Mouse (Mus musculus) liver, postnatal 0 days (tissue): ENCODE data around the gene Tpgs1.

Experiments used
- CTCF ChIP-seq: sonication (generic); IDR thresholded peaks from 2 replicates; pipeline ENCODE4 v1.5.1; 2016; ENCODE audit warnings: antibody characterized with exemption, low read depth
- EP300 ChIP-seq: IDR thresholded peaks from 2 replicates; pipeline ENCODE4 v1.6.1; 2016; ENCODE audit warnings: antibody characterized with exemption, low read depth, mild to moderate bottlenecking

DNA sequence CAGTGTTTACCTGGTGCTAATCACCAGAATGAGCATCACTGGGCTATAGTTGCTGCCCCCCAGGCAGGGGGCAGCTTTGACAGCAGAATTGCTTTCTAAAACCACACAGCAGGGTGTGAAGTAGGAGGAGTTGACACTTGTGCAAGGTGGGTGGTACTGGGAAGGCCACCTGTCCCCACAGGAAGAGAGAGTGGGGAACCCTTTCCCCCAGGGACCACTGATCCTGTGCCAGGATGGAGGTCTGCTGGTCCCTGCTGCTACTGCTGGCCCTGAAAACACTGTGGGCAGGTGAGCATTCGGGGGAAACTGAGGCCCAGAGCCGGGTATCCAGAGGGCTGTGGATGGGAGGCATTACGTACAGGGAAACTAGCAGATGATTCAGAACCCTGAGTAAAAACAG is 20.0 kb downstream of the Tpgs1 start:
- TF ChIP-seq CTCF (no peak), EP300 (no peak)
